Mouse (Mus musculus) heart, embryonic 15.5 days (tissue): ENCODE data around the gene Spata3. TPM values are rescaled to one million over a fixed set of nuclear protein-coding genes. Genes with fewer than 3 reads are reported as not detected.
A peak's percentile ranks its signal among the peaks of the same experiment; 100 is the strongest.

Source experiments
- ATAC-seq: fragments of 200-750 bp; cut with Nextera tagmentation; replicated peaks from 2 replicates; pipeline ENCODE4 v1.8.0; 2017; ENCODE audit warnings: low read depth, moderate TSS enrichment; ENCODE audit not compliant: insufficient number of reproducible peaks, insufficient read depth, low FRiP score
- H3K27ac ChIP-seq: fragments of 300-500 bp; sonication (generic); 2 replicates; pipeline ENCODE4 v1.5.1; 2015; ENCODE audit warnings: mild to moderate bottlenecking, inconsistent platforms
- H3K27me3 ChIP-seq: fragments of 300-500 bp; sonication (generic); 2 replicates; pipeline ENCODE4 v1.6.1; 2015; ENCODE audit warnings: inconsistent platforms
- H3K36me3 ChIP-seq: fragments of 300-500 bp; sonication (generic); 2 replicates; pipeline ENCODE4 v1.6.1; 2015; ENCODE audit warnings: mild to moderate bottlenecking, inconsistent platforms
- H3K4me1 ChIP-seq: fragments of 300-500 bp; sonication (generic); replicated peaks from 2 replicates; pipeline ENCODE4 v1.6.1; 2015; ENCODE audit warnings: inconsistent platforms
- H3K4me2 ChIP-seq: fragments of 300-500 bp; sonication (generic); 2 replicates; pipeline ENCODE4 v1.6.1; 2015; ENCODE audit warnings: inconsistent platforms, mild to moderate bottlenecking, moderate library complexity
- H3K4me3 ChIP-seq: fragments of 300-500 bp; sonication (generic); 2 replicates; pipeline ENCODE4 v1.5.1; 2015; ENCODE audit warnings: mild to moderate bottlenecking, inconsistent platforms
- H3K9ac ChIP-seq: fragments of 300-500 bp; sonication (generic); 2 replicates; pipeline ENCODE4 v1.6.1; 2015; ENCODE audit warnings: mild to moderate bottlenecking, inconsistent platforms
- H3K9me3 ChIP-seq: fragments of 300-500 bp; sonication (generic); replicated peaks from 2 replicates; pipeline ENCODE4 v1.6.1; 2016; ENCODE audit warnings: inconsistent platforms
- WGBS: fragments of 180-500 bp; shearing (Covaris S2); methylation state at CpG from one replicate; pipeline ENCODE4 v1.1.7; 2015; ENCODE audit warnings: mixed read lengths; 5-methylcytosine and 5-hydroxymethylcytosine counted together
- polyA plus RNA-seq: library from polyadenylated mRNA; unstranded; fragments of >200 nt; fragmentation: Nextera tagmentation; extraction: Ambion mirVana; gene quantifications from 2 replicates; pipeline ENCODE4 v1.2.1, GENCODE M21; 2015

Gene Spata3
- polyA plus RNA-seq, 1 experiment from 2014 or later = not detected

DNA sequence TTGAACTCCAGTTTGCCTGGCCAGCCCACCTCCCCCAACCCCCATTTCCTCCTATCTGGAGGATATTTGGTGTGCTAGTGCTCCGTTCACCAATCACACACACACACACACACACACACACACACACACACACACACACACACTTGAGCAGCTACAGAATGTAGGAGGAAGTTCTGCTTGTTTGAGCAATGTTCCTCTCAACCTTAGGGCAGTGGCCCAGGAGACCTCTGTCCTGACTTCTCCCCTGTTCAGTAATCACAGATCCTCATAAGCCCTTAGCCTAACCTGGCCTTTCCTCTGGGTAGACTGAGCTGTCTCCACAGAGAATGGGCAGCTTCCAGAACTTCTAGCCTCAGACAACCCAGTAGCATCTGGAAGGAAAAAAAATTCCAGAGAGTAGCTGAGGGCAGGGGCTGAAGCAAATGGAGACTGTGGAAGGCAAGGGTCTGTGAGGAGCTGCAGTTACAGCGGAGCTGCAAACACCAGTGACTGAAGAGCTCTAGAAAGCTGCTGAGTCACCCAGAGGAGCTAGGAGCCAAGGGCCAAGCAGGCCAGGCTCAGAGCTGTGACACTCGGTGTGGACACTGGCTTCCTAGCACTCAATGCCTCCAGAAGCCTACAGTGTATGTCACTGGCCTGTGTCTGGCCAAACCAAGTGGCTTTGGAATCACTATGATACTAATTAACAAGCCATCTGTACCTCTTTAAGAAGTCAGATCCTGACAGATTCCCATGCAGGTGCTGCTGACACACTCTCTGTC is 21.8 kb downstream of the Spata3 start:
- Histone ChIP-seq H3K9me3 (peaks cover 4% of the 10 kb centered on the region; the same call in 1 of the 2 replicates), H3K27me3 (peaks cover 3% of the 10 kb centered on the region; the same call in 1 of the 2 replicates), H3K4me3 (no peak overlapping the region), H3K27ac (no peak overlapping the region), H3K4me2 (no peak overlapping the region), H3K4me1 (no peaks in the 10 kb centered on the region; the same call in 1 of the 2 replicates), H3K36me3 (no peaks in the 10 kb centered on the region), H3K9ac (no peak overlapping the region)
- no peak for ATAC-seq
- 47% methylated on average over 3 of the region's 3 CpGs for WGBS

DNA sequence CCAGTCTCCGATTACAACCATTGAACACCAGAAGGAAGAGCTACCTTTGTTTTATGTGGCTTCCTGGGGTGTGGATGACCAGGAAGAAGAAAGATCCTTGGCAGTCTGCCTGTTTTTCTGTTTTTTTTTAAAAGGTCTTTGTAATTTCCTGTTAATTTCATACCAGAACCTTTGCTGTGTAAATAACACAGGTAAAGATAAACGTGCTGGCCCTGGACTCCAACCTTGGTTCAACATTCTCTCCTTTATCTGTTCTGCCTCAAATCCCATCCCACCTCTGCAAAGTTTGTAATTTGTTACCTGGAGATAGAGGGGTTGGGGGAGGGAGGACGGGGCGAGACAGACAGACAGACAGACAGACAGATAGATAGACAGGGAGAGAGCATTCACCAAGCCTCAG is 23.5 kb downstream of the Spata3 start:
- Histone ChIP-seq H3K4me1 (no peaks in the 10 kb centered on the region; the same call in 1 of the 2 replicates), H3K9me3 (peaks cover 4% of the 10 kb centered on the region; the same call in 1 of the 2 replicates), H3K4me3 (no peak overlapping the region), H3K36me3 (no peaks in the 10 kb centered on the region), H3K9ac (no peak overlapping the region), H3K4me2 (no peak overlapping the region), H3K27me3 (peaks cover 20% of the 10 kb centered on the region), H3K27ac (no peak overlapping the region)
- no peak for ATAC-seq
- 65% methylated on average over 4 of the region's 4 CpGs for WGBS

DNA sequence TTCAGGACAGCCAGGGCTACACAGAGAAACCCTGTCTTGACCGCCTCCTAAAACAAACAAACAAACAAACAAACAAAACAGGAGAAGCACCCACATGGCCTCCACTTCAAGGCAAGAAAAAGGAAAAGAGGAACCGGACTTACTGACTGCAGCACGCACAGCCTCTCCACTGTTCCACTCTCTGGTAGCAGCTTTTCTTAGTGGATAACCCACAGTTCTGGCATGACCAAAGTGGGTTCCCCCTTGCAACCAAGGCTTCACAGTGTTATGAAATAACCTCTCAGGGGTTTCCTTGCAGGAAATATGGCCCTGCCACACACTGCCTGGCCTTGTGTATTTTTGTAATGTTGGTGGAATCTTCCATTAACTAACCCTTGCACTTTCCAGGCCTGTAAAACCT is 24.2 kb downstream of the Spata3 start:
- Histone ChIP-seq H3K36me3 (no peaks in the 10 kb centered on the region), H3K4me3 (no peak overlapping the region), H3K27me3 (peaks cover 27% of the 10 kb centered on the region), H3K9ac (no peak overlapping the region), H3K27ac (no peak overlapping the region), H3K9me3 (peaks cover 4% of the 10 kb centered on the region; the same call in 1 of the 2 replicates), H3K4me2 (no peak overlapping the region), H3K4me1 (peaks cover 2% of the 10 kb centered on the region; the same call in 1 of the 2 replicates)
- WGBS = 84% methylated on average over 3 of the region's 3 CpGs
- ATAC-seq = no peak

DNA sequence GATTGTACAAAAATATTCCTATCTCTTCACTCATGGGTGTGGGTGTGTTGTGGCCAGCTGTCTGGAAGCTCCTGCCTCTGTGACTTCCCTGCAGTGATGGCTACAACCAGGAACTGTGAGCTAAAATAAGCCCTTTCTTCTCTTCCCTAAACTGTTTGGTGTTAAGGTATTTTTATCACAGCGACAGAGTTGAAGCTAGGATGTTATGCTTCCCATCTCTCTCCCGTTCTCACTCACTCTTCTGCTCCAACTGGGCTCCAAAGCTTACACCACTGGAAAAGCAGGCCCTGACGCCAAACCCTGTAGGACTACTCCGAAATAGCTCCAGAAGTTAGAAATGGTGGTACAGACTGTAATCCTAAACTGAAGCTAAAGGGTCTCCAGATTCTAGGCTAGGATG is 28.4 kb downstream of the Spata3 start:
- WGBS = 56% methylated on average over 4 of the region's 4 CpGs

DNA sequence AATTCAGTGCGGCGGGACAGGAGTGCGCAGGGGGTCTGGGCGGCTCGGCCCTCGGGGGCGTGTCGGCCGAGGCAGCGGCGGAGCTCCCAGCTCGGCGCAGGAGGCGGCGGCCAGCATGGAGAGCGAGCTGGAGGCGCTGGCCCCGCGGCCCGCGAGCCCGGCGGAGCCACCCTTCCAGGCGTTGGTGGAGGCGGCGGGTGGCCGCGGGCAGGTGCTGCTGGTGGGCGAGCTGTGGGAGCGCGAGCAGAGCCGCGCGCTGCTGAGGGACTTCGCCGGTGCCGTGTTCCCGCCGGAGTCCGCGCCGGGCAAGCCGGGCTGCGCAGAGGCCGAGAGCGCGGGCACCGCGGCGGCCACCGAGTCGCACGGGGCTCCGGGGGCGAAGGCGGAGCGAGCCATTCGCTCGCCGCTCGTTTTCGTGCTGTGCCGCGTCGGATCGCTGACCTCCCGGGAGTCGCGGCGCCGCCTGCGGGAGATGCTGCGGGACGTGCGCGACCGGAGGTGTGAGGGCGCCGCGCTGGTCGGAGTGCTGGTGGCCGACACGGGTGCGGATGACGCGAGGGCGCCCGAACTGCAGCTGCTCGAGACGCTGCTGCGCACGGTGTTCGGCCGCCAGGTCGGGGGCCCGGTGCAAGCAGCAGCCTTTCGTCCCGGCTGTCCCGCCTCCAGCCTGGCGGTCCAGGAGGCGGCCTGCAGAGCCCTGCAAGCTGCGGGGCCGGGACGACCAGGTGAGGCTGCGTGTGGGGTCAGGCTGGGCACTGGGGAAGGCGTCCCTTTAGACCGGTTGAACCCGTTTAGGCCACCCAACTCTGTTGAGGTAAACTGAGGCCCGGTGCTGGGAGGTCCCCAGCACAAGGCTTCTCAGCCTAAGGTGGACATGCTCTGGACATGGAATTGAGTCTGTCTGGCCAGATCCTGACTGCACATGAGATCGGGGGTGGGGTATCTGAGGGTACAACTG is 29.5 kb downstream of the Spata3 start, which contains the start of gene 2810459M11Rik:
TSS of gene 2810459M11Rik (plus strand) at position 16 of the 958 bp plus-strand sequence.
- H3K36me3 ChIP-seq = no peaks in the 10 kb centered on the region
- H3K9ac ChIP-seq = peak within 1 kb of the TSS; percentile 59
- peak within 1 kb of the TSS; percentile 60 for H3K4me3 ChIP-seq
- peaks cover 4% of the 10 kb centered on the region; the same call in 1 of the 2 replicates for H3K9me3 ChIP-seq
- peaks cover 13% of the 10 kb centered on the region for H3K4me1 ChIP-seq
- H3K27ac ChIP-seq = no peak within 1 kb of the TSS
- peaks cover 60% of the 10 kb centered on the region for H3K27me3 ChIP-seq
- WGBS = under 1% methylated on average over 110 of the region's 110 CpGs
- peak; percentile 64 for ATAC-seq
- H3K4me2 ChIP-seq = peak within 1 kb of the TSS; percentile 97

More for the DNA sequence above, 28.4 kb downstream of the Spata3 start:
- Histone ChIP-seq H3K27me3 (peaks cover 60% of the 10 kb centered on the region), H3K27ac (no peak overlapping the region), H3K36me3 (no peaks in the 10 kb centered on the region), H3K9ac (no peak overlapping the region), H3K9me3 (peaks cover 4% of the 10 kb centered on the region; the same call in 1 of the 2 replicates), H3K4me3 (no peak overlapping the region), H3K4me2 (no peak overlapping the region), H3K4me1 (peaks cover 13% of the 10 kb centered on the region)
- ATAC-seq = no peak

DNA sequence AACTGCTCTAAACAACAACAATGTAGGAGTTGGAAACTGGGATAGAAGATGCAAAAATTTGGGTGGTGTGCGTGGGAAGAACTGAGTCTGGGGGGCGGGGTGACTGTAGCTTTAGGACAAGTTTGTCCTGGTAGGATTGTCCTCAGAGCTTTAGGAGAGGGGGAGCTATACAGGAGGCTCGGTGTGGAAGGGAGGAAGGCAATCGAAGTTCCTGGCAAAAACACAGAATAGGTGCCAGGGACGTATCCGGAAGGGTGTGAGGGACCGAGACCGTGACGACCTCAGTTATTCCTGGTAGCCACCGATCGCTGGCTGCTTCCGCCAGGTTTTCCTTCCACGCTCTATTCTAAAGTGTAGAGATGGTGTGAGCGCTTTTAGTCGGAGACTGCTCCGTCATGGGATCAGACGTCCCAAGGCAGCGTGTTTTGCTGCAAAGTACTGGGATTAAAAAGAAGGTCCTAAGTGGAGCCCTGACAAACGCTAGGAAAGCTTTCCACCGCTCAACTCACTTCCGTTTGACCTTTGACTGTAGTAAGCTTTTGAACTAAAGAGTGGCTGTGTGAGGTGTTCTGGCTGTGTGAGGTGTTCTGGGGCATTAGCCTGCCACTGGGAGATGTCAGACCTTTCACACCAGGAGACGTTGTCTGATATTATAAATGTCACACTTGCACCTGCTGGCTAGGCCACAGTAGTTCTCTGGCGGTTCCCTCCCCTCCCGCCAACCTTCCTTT is 30.4 kb downstream of the Spata3 start:
- 20% methylated on average over 24 of the region's 24 CpGs for WGBS
- Histone ChIP-seq H3K27ac (no peak overlapping the region), H3K4me1 (peaks cover 13% of the 10 kb centered on the region), H3K4me2 (peak overlapping the region; percentile 97), H3K9me3 (no peaks in the 10 kb centered on the region), H3K9ac (no peak overlapping the region), H3K36me3 (no peaks in the 10 kb centered on the region), H3K4me3 (peak overlapping the region; percentile 60), H3K27me3 (peaks cover 60% of the 10 kb centered on the region)
- ATAC-seq = no peak

DNA sequence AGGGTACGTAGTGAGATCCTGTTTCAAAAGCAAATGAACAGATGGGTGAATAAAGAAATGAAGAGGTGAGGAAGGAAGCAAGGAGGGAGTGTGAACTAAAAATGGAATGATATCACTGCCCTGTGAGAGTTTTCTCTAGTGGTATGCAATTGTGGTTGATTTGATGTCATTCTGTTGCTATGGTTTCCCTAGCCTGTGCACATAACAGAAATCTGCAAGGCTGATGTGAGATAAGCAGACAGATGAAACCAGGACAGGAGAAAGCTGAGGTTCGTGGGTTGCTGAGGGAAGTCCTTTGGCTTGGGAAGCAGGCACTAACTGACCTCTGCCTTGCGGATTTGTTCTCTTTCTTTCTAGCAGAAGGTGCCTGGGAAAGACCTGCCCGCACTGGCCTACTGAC is 31.6 kb downstream of the Spata3 start:
- no peak for ATAC-seq

DNA sequence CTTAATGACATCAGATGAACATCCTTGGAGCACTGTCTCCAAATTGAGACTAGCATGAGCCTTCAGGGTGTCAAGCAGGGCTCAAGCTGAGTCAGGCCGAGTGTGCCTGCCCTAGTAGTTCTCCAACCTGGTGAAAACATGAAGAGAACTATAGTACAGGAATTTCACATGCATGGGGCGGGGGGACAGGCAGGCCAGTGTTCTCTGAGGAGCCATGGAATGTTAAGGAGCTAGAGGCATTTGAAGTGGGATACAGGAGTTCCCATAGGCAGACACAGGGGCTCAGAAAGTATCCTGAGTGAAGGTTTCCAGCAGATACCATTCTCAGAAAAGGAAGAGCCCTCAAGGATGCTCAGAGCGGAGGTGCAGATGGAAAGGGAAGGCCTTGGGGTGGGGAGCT is 32.1 kb downstream of the Spata3 start:
- 63% methylated on average over 3 of the region's 3 CpGs for WGBS
- no peak overlapping the region for H3K27ac ChIP-seq
- H3K4me1 ChIP-seq = peaks cover 19% of the 10 kb centered on the region
- no peaks in the 10 kb centered on the region for H3K36me3 ChIP-seq
- H3K9ac ChIP-seq = no peak overlapping the region
- ATAC-seq = no peak
- H3K9me3 ChIP-seq = no peaks in the 10 kb centered on the region
- H3K4me2 ChIP-seq = no peak overlapping the region
- no peak overlapping the region for H3K4me3 ChIP-seq
- peaks cover 53% of the 10 kb centered on the region for H3K27me3 ChIP-seq

More for the DNA sequence above, 31.6 kb downstream of the Spata3 start:
- 60% methylated on average over 4 of the region's 4 CpGs for WGBS
- H3K27me3 ChIP-seq = peaks cover 57% of the 10 kb centered on the region
- H3K4me2 ChIP-seq = no peak overlapping the region
- no peak overlapping the region for H3K27ac ChIP-seq
- H3K4me1 ChIP-seq = peaks cover 17% of the 10 kb centered on the region
- H3K4me3 ChIP-seq = no peak overlapping the region
- no peak overlapping the region for H3K9ac ChIP-seq
- no peaks in the 10 kb centered on the region for H3K36me3 ChIP-seq
- no peaks in the 10 kb centered on the region for H3K9me3 ChIP-seq

DNA sequence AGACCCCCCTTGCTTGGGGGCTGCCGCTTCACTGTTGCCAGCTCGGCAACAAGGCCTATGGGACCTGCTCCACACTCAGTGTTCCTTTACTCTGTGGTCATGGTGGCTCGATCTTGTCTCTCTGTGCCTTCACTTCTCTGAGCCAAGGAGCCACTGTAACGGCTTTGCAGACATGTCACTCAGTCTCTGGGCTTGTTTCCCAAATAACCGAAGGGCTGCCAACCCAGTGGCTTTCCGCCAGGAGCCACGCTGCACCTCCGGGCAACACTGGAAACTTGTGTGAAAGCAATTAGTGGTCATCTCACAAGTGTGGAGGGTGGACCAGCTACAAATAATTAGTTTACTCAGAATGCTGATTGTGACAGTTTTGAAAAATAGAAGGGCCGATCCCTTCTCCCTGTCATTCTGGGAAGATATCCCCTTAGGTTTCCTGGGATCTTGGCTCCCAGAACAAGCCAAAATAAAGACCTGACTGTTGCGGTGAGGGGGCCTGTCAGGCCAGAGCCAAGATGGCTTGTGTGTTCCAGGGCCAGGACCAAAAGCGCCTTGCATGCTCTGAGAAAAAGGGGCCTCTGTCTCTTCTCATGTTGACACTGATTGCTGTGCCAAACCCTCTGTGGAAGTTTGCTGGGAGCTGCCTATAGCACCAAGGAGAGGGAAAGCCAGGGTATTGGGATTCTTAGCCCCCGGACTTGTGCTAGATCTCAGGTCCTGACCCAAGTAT is 36.7 kb downstream of the Spata3 start:
- H3K9ac ChIP-seq = no peak overlapping the region
- H3K4me1 ChIP-seq = peaks cover 5% of the 10 kb centered on the region; the same call in 1 of the 2 replicates
- peaks cover 7% of the 10 kb centered on the region; the same call in 1 of the 2 replicates for H3K27me3 ChIP-seq
- ATAC-seq = 0 out of 2 replicates have a peak, but pooled peaks have one; percentile 19
- H3K9me3 ChIP-seq = no peaks in the 10 kb centered on the region
- no peak overlapping the region for H3K4me2 ChIP-seq
- H3K27ac ChIP-seq = no peak overlapping the region
- H3K4me3 ChIP-seq = no peak overlapping the region
- WGBS = 61% methylated on average over 12 of the region's 12 CpGs
- H3K36me3 ChIP-seq = no peaks in the 10 kb centered on the region

DNA sequence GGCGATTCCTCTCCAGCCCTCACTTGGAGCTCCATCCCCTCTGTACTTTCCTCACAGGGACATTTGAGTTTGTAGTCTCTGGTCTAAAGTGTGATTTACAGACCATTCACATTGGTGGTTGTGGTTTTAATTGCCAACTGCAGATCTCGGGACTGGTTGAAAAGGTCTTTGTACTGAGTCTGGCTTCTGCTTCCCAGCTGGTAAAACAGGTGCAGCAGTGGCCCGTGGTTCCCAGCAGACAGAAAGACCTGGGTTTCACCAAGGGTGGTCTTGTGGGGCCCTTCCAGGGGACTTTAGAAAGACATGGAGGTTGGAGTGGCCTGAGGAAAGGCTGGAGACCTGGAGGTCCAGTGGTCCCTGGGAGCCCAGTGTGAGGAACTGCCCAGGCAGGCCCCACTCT is 38.3 kb downstream of the Spata3 start:
- ATAC-seq = no peak
- Histone ChIP-seq H3K4me3 (no peak overlapping the region), H3K36me3 (no peaks in the 10 kb centered on the region), H3K4me1 (peaks cover 10% of the 10 kb centered on the region), H3K9me3 (no peaks in the 10 kb centered on the region), H3K4me2 (no peak overlapping the region), H3K9ac (no peak overlapping the region), H3K27me3 (no peaks in the 10 kb centered on the region), H3K27ac (no peak overlapping the region)
- WGBS = 47% methylated on average over 3 of the region's 3 CpGs
